Mouse (Mus musculus) lung, postnatal 0 days (tissue): ENCODE measurements around the gene Syn2.

Source experiments
- CTCF ChIP-seq: IDR thresholded peaks from 2 replicates; pipeline ENCODE4 v1.5.1; 2016; ENCODE audit warnings: antibody characterized with exemption, mild to moderate bottlenecking
- EP300 ChIP-seq: IDR thresholded peaks from 2 replicates; pipeline ENCODE4 v1.6.1; 2016; ENCODE audit warnings: antibody characterized with exemption, mild to moderate bottlenecking, control low read depth

- no peak for TF ChIP-seq CTCF
- no peak for TF ChIP-seq EP300
Measured at GRCm38 (mm10) chr6:115307134-115307533, 172.4 kb downstream of the Syn2 start.
